ENCODE assay signal across 9 mouse cellular contexts in genomic region chr5:130938911-130939608, GRCm38 (mm10).
A peak's percentile ranks its signal among the peaks of the same experiment; 100 is the strongest.
DNase-seq lines count a peak whose midpoint lies in the region; ATAC-seq lines count a peak whose summit lies in the region.
"Had no signal": no experiment of that assay in that cellular context is flagged by ENCODE, and none has a peak within 500 bp of the region (broad histone marks: within the 10 kb centered on the region; RNA-seq: fewer than 3 reads in every experiment).

No protein-coding gene starts in this region.

- intact Hi-C loops in left cerebral cortex, postnatal 10 days (cut with DNase I) = no loop called here

- H3K4me1 ChIP-seq in embryonic facial prominence, embryonic 13.5 days = peaks cover 23% of the 10 kb centered on the region
- H3K4me1 ChIP-seq in neural tube, embryonic 14.5 days (ENCODE audit: control insufficient read depth, insufficient read depth, low read length) = peaks cover 6% of the 10 kb centered on the region; the same call in 1 of the 2 replicates
- H3K4me1 ChIP-seq: stomach, embryonic 15.5 days had no signal

- peak overlapping the region; percentile 55; the same call in 1 of the 2 replicates for H3K27ac ChIP-seq in embryonic facial prominence, embryonic 13.5 days
- H3K27ac ChIP-seq in neural tube, embryonic 14.5 days (ENCODE audit: low read depth, low read length) = peak overlapping the region; percentile 34; the same call in 1 of the 2 replicates
- H3K27ac ChIP-seq: stomach, embryonic 15.5 days had no signal

- no peaks in the 10 kb centered on the region for H3K27me3 ChIP-seq in embryonic facial prominence, embryonic 13.5 days
- H3K27me3 ChIP-seq in neural tube, embryonic 14.5 days (ENCODE audit: control insufficient read depth, insufficient read depth, low read length) = no peaks in the 10 kb centered on the region
- H3K27me3 ChIP-seq: stomach, embryonic 15.5 days had no signal

- peak; percentile 33 for DNase-seq in ovary, postnatal 14 days (ENCODE audit: low spot score)
- no peak for DNase-seq in ovary, postnatal 36 days (ENCODE audit: low spot score)
- DNase-seq in heart, adult 9 months (ENCODE audit: low spot score in 2 of 2) = peak; percentile 7 to 18
- peak; percentile 46 to 52 for DNase-seq in left cerebral cortex, postnatal 10 days (ENCODE audit: extremely low spot score in 1 of 2, low spot score in 2 of 2)
- DNase-seq in natural killer cell, adult 2 months (ENCODE audit: low spot score in 2 of 2) = no peak
- no peak for DNase-seq in T-cell, adult 2 months (ENCODE audit: low spot score)

- no peak for ATAC-seq in embryonic facial prominence, embryonic 13.5 days (ENCODE audit: insufficient number of reproducible peaks, insufficient read depth, low FRiP score, low TSS enrichment, low read depth)
- no peak for ATAC-seq in neural tube, embryonic 14.5 days (ENCODE audit: low read depth)

- no peak overlapping the region for H3K4me3 ChIP-seq in embryonic facial prominence, embryonic 13.5 days
- no peak overlapping the region for H3K4me3 ChIP-seq in neural tube, embryonic 14.5 days (ENCODE audit: low read depth, low read length)
- H3K4me3 ChIP-seq: stomach, embryonic 15.5 days had no signal

- no peaks in the 10 kb centered on the region for H3K9me3 ChIP-seq in embryonic facial prominence, embryonic 13.5 days
- no peaks in the 10 kb centered on the region for H3K9me3 ChIP-seq in neural tube, embryonic 14.5 days (ENCODE audit: control insufficient read depth, low read length)
- H3K9me3 ChIP-seq: stomach, embryonic 15.5 days had no signal

- H3K9ac ChIP-seq in embryonic facial prominence, embryonic 13.5 days = no peak overlapping the region
- no peak overlapping the region for H3K9ac ChIP-seq in neural tube, embryonic 14.5 days (replicated peaks; ENCODE audit: low read depth, low read length)
- H3K9ac ChIP-seq: stomach, embryonic 15.5 days had no signal

- H3K4me2 ChIP-seq in embryonic facial prominence, embryonic 13.5 days = no peak overlapping the region
- no peak overlapping the region for H3K4me2 ChIP-seq in neural tube, embryonic 14.5 days (ENCODE audit: low read depth, low read length)

- no peaks in the 10 kb centered on the region for H3K36me3 ChIP-seq in embryonic facial prominence, embryonic 13.5 days
- no peaks in the 10 kb centered on the region for H3K36me3 ChIP-seq in neural tube, embryonic 14.5 days (ENCODE audit: control insufficient read depth, insufficient read depth, low read length)
- H3K36me3 ChIP-seq: stomach, embryonic 15.5 days had no signal

- WGBS in embryonic facial prominence, embryonic 13.5 days = 17% methylated on average over 4 of the region's 4 CpGs
- WGBS in neural tube, embryonic 14.5 days = 15% methylated on average over 4 of the region's 4 CpGs

Comparison
In these comparisons a context has a peak if more than half of its experiments do, and no peak if none do; other contexts are left out.
1. DNase-seq: peak in ovary, postnatal 14 days (single experiment), heart, adult 9 months (2 of 2) and left cerebral cortex, postnatal 10 days (2 of 2); none in ovary, postnatal 36 days (single experiment), natural killer cell, adult 2 months (0 of 2) and T-cell, adult 2 months (single experiment).